Comparison of ENCODE assay signal across 23 mouse cellular contexts in the genomic region with DNA sequence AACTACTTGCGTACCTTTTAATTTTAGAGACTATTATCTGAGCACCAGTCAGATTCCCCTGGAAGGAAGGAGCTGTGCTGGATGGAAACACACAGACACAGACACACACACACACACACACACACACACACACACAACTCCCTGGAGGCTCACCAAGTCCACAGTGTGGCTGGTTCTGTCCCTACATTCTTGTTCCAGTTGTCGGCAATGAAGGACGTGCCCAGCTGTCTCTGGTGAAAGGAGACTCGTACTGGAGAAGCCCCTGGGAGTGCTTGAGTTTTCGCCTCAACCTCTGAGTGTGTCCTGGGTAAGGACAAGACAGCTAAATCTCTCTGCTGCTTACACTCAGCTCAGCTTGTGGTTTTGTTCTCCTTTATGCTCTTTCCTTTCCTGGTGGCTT. TPM values are rescaled to one million over a fixed set of nuclear protein-coding genes. Genes with fewer than 3 reads are reported as not detected.
A peak's percentile ranks its signal among the peaks of the same experiment; 100 is the strongest.
DNase-seq lines count a peak whose midpoint lies in the region; ATAC-seq and TF ChIP-seq lines count a peak whose summit lies in the region.
"Had no signal": no experiment of that assay in that cellular context is flagged by ENCODE, and none has a peak within 500 bp of the region (broad histone marks: within the 10 kb centered on the region; RNA-seq: fewer than 3 reads in every experiment).

No protein-coding gene starts in this region.

- H3K9ac ChIP-seq in embryonic facial prominence, embryonic 14.5 days (ENCODE audit: low read depth, low read length) = no peak overlapping the region
- no peak overlapping the region for H3K9ac ChIP-seq in MEL (ENCODE audit: control insufficient read depth, low read depth, low read length, poor library complexity, severe bottlenecking)
- H3K9ac ChIP-seq: embryonic facial prominence, embryonic 13.5 days; forebrain, embryonic 13.5 days; forebrain, embryonic 15.5 days; forebrain, postnatal 0 days had no signal

- peak; percentile 15 for DNase-seq in embryonic facial prominence, embryonic 14.5 days (ENCODE audit: low spot score)
- DNase-seq in embryonic facial prominence, embryonic 10.5 days (ENCODE audit: low spot score) = no peak
- DNase-seq in spleen, adult 12 weeks (ENCODE audit: low spot score) = peak; percentile 17
- DNase-seq in spleen, postnatal 36 days (ENCODE audit: low spot score in 2 of 2) = no peak
- no peak for DNase-seq in MEL (ENCODE audit: low read depth, low spot score)
- no peak for DNase-seq in cerebellum, postnatal 36 days
- DNase-seq: adrenal gland, adult 2 months; adrenal gland, postnatal 10 days; adrenal gland, postnatal 25 days; B cell, adult 2 months; cerebellum, adult 11 months; cerebellum, adult 18-20 months; cerebellum, adult 8-10 months; cerebellum, adult 9-11 months; cerebellum, postnatal 14 days; forebrain, postnatal 0 days had no signal

- H3ac ChIP-seq in myocyte (ENCODE audit: control insufficient read depth, insufficient read length) = no peak overlapping the region

- ATAC-seq in embryonic facial prominence, embryonic 14.5 days (ENCODE audit: low read depth) = no peak; the same call in 1 of the 2 replicates
- ATAC-seq: CD4-positive, CD25-positive, alpha-beta regulatory T cell, adult 4 months; forebrain, embryonic 13.5 days; forebrain, embryonic 15.5 days; forebrain, postnatal 0 days had no signal

- TF ChIP-seq CTCF in MEL (IDR thresholded peaks at IDR 0.05 in 2 of 3, conservative IDR thresholded peaks at IDR 0.05 in 1 of 3; ENCODE audit: control insufficient read depth in 1 of 3, insufficient read depth in 1 of 3, low read depth in 2 of 3, low read length in 3 of 3, poor library complexity in 1 of 3, severe bottlenecking in 1 of 3) = no peak

- no peak overlapping the region for H3K27ac ChIP-seq in embryonic facial prominence, embryonic 14.5 days (replicated peaks; ENCODE audit: low read depth, low read length)
- no peak overlapping the region for H3K27ac ChIP-seq in embryonic facial prominence, embryonic 10.5 days (replicated peaks)
- peak overlapping the region; percentile 39; the same call in 1 of the 2 replicates for H3K27ac ChIP-seq in MEL (ENCODE audit: control insufficient read depth, low read depth, low read length)
- H3K27ac ChIP-seq: embryonic facial prominence, embryonic 13.5 days; forebrain, embryonic 13.5 days; forebrain, embryonic 15.5 days had no signal

- H3K27me3 ChIP-seq in embryonic facial prominence, embryonic 14.5 days (replicated peaks; ENCODE audit: control insufficient read depth, insufficient read depth, low read length) = no peaks in the 10 kb centered on the region
- H3K27me3 ChIP-seq in embryonic facial prominence, embryonic 10.5 days (replicated peaks; ENCODE audit: low read depth, poor library complexity, severe bottlenecking) = no peaks in the 10 kb centered on the region
- H3K27me3 ChIP-seq in MEL (ENCODE audit: control insufficient read depth in 1 of 2, insufficient read depth in 2 of 2, low read length in 2 of 2) (no peaks in the 10 kb centered on the region), myocyte (ENCODE audit: control insufficient read depth, insufficient read depth, insufficient read length) (no peaks in the 10 kb centered on the region)
- H3K27me3 ChIP-seq: CH12.LX; embryonic facial prominence, embryonic 13.5 days; forebrain, embryonic 13.5 days; forebrain, embryonic 15.5 days had no signal

- TF ChIP-seq EP300 in MEL (IDR thresholded peaks at IDR 0.05; ENCODE audit: low read depth in 1 of 2, low read length in 2 of 2) = no peak

- no peak for TF ChIP-seq RAD21 in MEL (IDR thresholded peaks at IDR 0.05; ENCODE audit: low read depth, low read length)

- H3K36me3 ChIP-seq in embryonic facial prominence, embryonic 14.5 days (ENCODE audit: control insufficient read depth, insufficient read depth, low read length) = no peaks in the 10 kb centered on the region
- H3K36me3 ChIP-seq in embryonic facial prominence, embryonic 10.5 days (replicated peaks) = no peaks in the 10 kb centered on the region
- H3K36me3 ChIP-seq in MEL (ENCODE audit: control insufficient read depth in 1 of 2, insufficient read depth in 2 of 2, low read length in 2 of 2) (peaks cover 0 to 38% of the 10 kb centered on the region in 2 experiments; a peak in 2 of 4 replicates), myocyte (ENCODE audit: control insufficient read depth, insufficient read depth) (no peaks in the 10 kb centered on the region)
- H3K36me3 ChIP-seq: embryonic facial prominence, embryonic 13.5 days; forebrain, embryonic 15.5 days; G1E had no signal

- no peaks in the 10 kb centered on the region for H3K79me2 ChIP-seq in MEL (ENCODE audit: control insufficient read depth, insufficient read depth, low read length, poor library complexity)
- H3K79me2 ChIP-seq in myocyte (ENCODE audit: control insufficient read depth, insufficient read depth) = no peaks in the 10 kb centered on the region

- 60% methylated on average over 5 of the region's 5 CpGs for WGBS in embryonic facial prominence, embryonic 14.5 days
- 83% methylated on average over 5 of the region's 5 CpGs for WGBS in embryonic facial prominence, embryonic 10.5 days

- no peak overlapping the region for H3K4me2 ChIP-seq in embryonic facial prominence, embryonic 14.5 days (ENCODE audit: low read depth, low read length)
- no peak overlapping the region for H3K4me2 ChIP-seq in myocyte (ENCODE audit: low read depth)
- H3K4me2 ChIP-seq: embryonic facial prominence, embryonic 13.5 days; forebrain, embryonic 13.5 days; forebrain, embryonic 15.5 days had no signal

- H3K4me1 ChIP-seq in embryonic facial prominence, embryonic 14.5 days (ENCODE audit: control insufficient read depth, insufficient read depth, low read length) = no peaks in the 10 kb centered on the region
- H3K4me1 ChIP-seq in embryonic facial prominence, embryonic 10.5 days = no peaks in the 10 kb centered on the region; the same call in 1 of the 2 replicates
- peaks cover 23 to 59% of the 10 kb centered on the region in 2 experiments for H3K4me1 ChIP-seq in MEL (ENCODE audit: control insufficient read depth in 1 of 2, insufficient read depth in 2 of 2, low read length in 2 of 2)
- H3K4me1 ChIP-seq: embryonic facial prominence, embryonic 13.5 days; forebrain, embryonic 13.5 days; forebrain, embryonic 15.5 days had no signal

- no peak overlapping the region for H3K4me3 ChIP-seq in embryonic facial prominence, embryonic 14.5 days (ENCODE audit: low read depth, low read length)
- H3K4me3 ChIP-seq in embryonic facial prominence, embryonic 10.5 days = no peak overlapping the region
- H3K4me3 ChIP-seq in MEL (ENCODE audit: control insufficient read depth in 1 of 2, insufficient read depth in 1 of 2, low read depth in 2 of 2, low read length in 2 of 2) = no peak overlapping the region
- H3K4me3 ChIP-seq in myocyte = no peak overlapping the region
- H3K4me3 ChIP-seq: embryonic facial prominence, embryonic 13.5 days; forebrain, embryonic 13.5 days; forebrain, embryonic 15.5 days had no signal

- TF ChIP-seq POLR2A in MEL (IDR thresholded peaks at IDR 0.05; ENCODE audit: control insufficient read depth in 1 of 2, insufficient read depth in 1 of 2, low read depth in 1 of 2, low read length in 2 of 2, poor library complexity in 1 of 2) (no peak), myocyte (IDR thresholded peaks at IDR 0.05; ENCODE audit: insufficient read length, low read depth) (no peak)

- no peaks in the 10 kb centered on the region for H3K9me3 ChIP-seq in embryonic facial prominence, embryonic 14.5 days (ENCODE audit: control insufficient read depth, low read length)
- no peaks in the 10 kb centered on the region for H3K9me3 ChIP-seq in embryonic facial prominence, embryonic 10.5 days
- H3K9me3 ChIP-seq in MEL (replicated peaks; ENCODE audit: insufficient read depth, low read length) = no peaks in the 10 kb centered on the region
- H3K9me3 ChIP-seq: embryonic facial prominence, embryonic 13.5 days; forebrain, embryonic 13.5 days; forebrain, embryonic 15.5 days had no signal

TF ChIP-seq in MEL, 35 proteins besides CTCF, POLR2A, EP300 and RAD21 (continues in another document):
- TF ChIP-seq TBP (IDR thresholded peaks at IDR 0.05; ENCODE audit: low read depth, low read length) (no peak), SIN3A (IDR thresholded peaks at IDR 0.05; ENCODE audit: low read length) (no peak), POLR2AphosphoS2 (IDR thresholded peaks at IDR 0.05; ENCODE audit: low read length) (no peak), E2F4 (IDR thresholded peaks at IDR 0.05; ENCODE audit: borderline replicate concordance, low read depth, low read length) (no peak), CHD2 (IDR thresholded peaks at IDR 0.05; ENCODE audit: low read length) (no peak), USF2 (IDR thresholded peaks at IDR 0.05; ENCODE audit: borderline replicate concordance in 1 of 2, insufficient read depth in 1 of 2, low read depth in 1 of 2, low read length in 2 of 2) (no peak), SMC3 (IDR thresholded peaks at IDR 0.05; ENCODE audit: low read depth, low read length) (no peak), USF1 (IDR thresholded peaks at IDR 0.05; ENCODE audit: low read depth, low read length) (no peak), MXI1 (IDR thresholded peaks at IDR 0.05; ENCODE audit: low read depth, low read length) (no peak), ZMIZ1 (IDR thresholded peaks at IDR 0.05; ENCODE audit: low read depth, low read length) (no peak)

TF ChIP-seq in myocyte, 11 proteins besides CTCF, POLR2A, EP300 and RAD21 (continues in another document):
- peak in 2 of 3 experiments; percentile 37 to 66 for TF ChIP-seq MYOG (IDR thresholded peaks at IDR 0.05; ENCODE audit: control insufficient read depth in 1 of 3, insufficient read depth in 1 of 3, insufficient read length in 2 of 3, low read depth in 2 of 3)
- TF ChIP-seq MAX (IDR thresholded peaks at IDR 0.05; ENCODE audit: low read depth) = no peak
- TF ChIP-seq E2F4 (IDR thresholded peaks at IDR 0.05; ENCODE audit: insufficient read depth) = no peak
- no peak for TF ChIP-seq POLR2AphosphoS2 (IDR thresholded peaks at IDR 0.05; ENCODE audit: insufficient read length, low read depth)
- TF ChIP-seq MYOD1 (IDR thresholded peaks at IDR 0.05; ENCODE audit: control insufficient read depth in 1 of 3, insufficient read length in 2 of 3, low read depth in 2 of 3) = peak; percentile 7 to 65 (median 62)
- TF ChIP-seq SRF (IDR thresholded peaks at IDR 0.05; ENCODE audit: control insufficient read depth, insufficient read length, low read depth) = no peak
- no peak for TF ChIP-seq USF1 (IDR thresholded peaks at IDR 0.05; ENCODE audit: low read depth)
- TF ChIP-seq TCF3 (IDR thresholded peaks at IDR 0.05; ENCODE audit: insufficient read length, low read depth) = no peak
- no peak for TF ChIP-seq TCF12 (IDR thresholded peaks at IDR 0.05; ENCODE audit: insufficient read depth, poor library complexity, severe bottlenecking)
- TF ChIP-seq CEBPB (IDR thresholded peaks at IDR 0.05; ENCODE audit: insufficient read depth, poor library complexity, severe bottlenecking) = no peak

RNA-seq across cellular contexts. Expression of a gene that starts 54.3 kb away (rescaled TPM):
- 5.9 and 6.4 TPM in 2 replicates for polyA plus RNA-seq in embryonic facial prominence, embryonic 14.5 days (2014; fragmentation: Nextera tagmentation; extraction: Ambion mirVana)
- polyA plus RNA-seq in embryonic facial prominence, embryonic 10.5 days (2016; fragmentation: Nextera tagmentation; extraction: Ambion mirVana) = 5.1 and 6.0 TPM in 2 replicates
- total RNA-seq in MEL (2012; rRNA removed) = 56.0 and 83.7 TPM in 2 replicates
- polyA plus RNA-seq in MEL (2012; ENCODE audit: insufficient read depth in 1 of 2, insufficient read length in 2 of 2, low read depth in 1 of 2, low replicate concordance in 2 of 2, missing spikeins in 1 of 2) (10 to 100 TPM in 1 of 2 experiments, not detected in 1; 23.6 TPM), myocyte (2012; fragmentation: generic; extraction: Trizol) (13.2 TPM)
- polyA plus RNA-seq: G1E had no signal

Comparison
In these comparisons a context has a peak if more than half of its experiments do, and no peak if none do; other contexts are left out.
1. DNase-seq: peak in embryonic facial prominence, embryonic 14.5 days (single experiment) and spleen, adult 12 weeks (single experiment); none in embryonic facial prominence, embryonic 10.5 days (single experiment), spleen, postnatal 36 days (0 of 2), MEL (single experiment) and cerebellum, postnatal 36 days (0 of 2).